Mouse (Mus musculus): ENCODE measurements at regions not wholly inside any gene's neighbourhood (a gene's known extent, or its start where the extent isn't known, plus 50 kb on each side); places are given as distances from the start of the nearest gene placed in this dataset.
A peak's percentile ranks its signal among the peaks of the same experiment; 100 is the strongest.

GRCm38 (mm10) chr5:80766591-80766990 is 253.3 kb upstream of the Adgrl3 start:
- DNase-seq: no peak

DNA sequence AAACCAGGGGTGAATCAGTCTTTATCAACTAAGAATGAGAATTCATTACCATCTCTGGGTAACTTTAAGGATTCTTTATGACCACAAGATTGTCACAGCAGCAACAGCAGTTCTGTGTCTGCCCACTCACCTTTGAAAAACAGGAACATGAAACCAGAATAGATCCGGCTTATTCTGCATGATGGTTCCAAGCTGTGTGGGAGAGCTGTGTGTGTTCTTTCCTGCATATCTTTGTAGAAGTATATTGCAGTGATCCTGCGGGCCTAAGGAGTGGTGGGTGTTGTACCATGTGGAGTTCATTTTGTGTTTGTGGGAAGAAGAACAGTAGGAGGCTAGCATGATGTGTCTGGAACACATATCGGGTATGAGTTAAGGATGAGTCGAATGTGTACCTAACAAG is 236.0 kb upstream of the Adgrl3 start:
- no peak for DNase-seq

DNA sequence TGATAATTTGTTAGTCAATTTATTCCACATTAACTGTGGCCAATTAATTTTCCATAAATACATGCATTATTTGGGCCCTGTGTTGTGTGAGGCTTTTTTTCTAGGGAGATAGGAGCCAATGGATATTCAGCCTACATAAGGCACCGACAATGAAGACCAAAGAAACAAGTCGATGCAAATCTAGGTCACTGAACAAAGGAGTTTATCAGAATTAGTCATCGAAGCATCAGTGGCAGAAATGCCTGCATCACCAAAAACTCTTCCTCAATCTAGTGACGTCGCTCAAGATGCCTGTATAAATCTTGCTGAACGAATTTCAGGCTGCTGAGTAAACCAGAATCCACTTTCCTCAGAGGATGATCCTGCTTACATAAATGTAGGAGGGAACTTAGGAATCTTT is 235.2 kb upstream of the Adgrl3 start:
- no peak for DNase-seq

DNA sequence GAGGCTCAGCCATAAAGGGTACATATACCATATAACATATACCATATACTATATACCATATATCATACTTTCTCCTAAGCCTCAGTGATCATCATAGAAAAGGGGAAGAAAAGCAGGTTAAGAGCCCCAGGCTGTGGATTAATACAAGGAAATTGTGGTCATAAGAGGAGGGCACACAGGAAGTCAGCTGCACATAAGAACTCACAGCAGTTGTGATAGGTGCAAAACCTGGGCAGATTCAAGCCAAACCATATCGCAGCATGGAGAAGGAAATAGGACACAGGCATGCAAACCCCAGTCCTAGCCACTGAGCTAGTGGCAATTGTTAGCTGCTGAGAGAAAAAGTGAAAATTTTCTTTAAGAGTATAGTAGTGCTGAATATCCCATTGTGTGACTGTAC is 228.3 kb upstream of the Adgrl3 start:
- no peak for DNase-seq

DNA sequence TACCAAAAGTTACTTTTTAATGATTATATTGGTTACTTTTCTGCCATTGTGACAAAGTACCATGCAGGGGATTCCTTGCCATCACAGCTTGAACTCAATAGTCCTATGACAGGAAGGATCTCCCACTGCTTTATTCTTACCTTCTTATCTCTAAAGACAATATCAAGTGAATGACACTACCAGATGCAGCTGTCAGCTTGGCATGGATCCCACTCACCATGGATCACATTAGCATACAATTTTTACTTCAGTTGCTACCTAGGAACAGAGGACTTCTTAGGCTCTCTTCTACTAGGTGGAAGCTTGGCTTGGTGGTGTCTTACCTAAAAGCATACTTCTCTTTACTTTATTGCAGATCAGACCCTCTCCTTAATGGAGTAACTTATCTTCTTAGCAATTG is 220.2 kb upstream of the Adgrl3 start:
- DNase-seq: no peak

- DNase-seq: no peak
These were observed 207.0 kb upstream of the Adgrl3 start for GRCm38 (mm10) chr5:80812917-80813316.

- DNase-seq: no peak
These were observed 200.7 kb upstream of the Adgrl3 start for GRCm38 (mm10) chr5:80819208-80819607.

GRCm38 (mm10) chr5:80842531-80842930 is 177.4 kb upstream of the Adgrl3 start:
- no peak for DNase-seq

- DNase-seq: no peak
These were observed 164.9 kb upstream of the Adgrl3 start for GRCm38 (mm10) chr5:80855034-80855433.

- no peak for DNase-seq
These were observed 143.3 kb upstream of the Adgrl3 start for GRCm38 (mm10) chr5:80876600-80876999.

DNA sequence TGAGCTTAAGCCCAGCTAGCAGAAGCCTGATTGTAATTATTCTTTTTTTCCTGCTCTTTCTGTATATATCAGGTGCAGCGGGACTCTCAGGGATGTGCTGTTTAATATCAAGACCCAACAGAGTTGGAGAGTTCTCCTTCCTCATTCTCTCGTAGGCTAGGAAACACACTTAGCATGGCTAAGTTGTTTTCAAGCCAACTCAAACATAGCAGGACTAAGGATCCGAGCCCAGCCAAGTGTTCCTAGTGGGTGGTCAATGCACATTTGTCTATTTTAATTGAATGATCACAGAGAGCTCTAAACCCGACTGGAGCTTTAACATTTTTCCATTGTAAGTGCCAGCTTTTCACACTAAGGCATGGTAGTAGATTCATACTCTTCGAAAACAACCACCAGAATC is 121.7 kb upstream of the Adgrl3 start:
- no peak for DNase-seq

DNA sequence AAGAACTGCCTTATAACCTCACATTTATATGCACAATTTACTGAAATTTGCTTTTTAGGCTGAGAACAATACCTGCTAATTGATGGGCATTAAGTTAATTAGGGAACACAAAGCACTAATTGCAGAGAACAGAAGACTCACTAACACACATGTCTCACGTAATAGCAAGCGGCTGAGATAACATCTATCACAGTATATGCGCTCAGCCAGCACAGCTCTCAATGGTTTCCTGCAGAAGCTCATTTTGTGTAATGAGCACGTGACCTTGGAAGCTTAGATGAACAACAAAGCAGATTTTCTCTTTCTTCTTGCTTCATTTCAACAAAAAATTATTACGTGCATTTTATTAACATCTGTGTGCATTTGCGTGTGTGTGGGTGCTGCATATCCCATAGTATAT is 111.2 kb upstream of the Adgrl3 start:
- no peak for DNase-seq

DNA sequence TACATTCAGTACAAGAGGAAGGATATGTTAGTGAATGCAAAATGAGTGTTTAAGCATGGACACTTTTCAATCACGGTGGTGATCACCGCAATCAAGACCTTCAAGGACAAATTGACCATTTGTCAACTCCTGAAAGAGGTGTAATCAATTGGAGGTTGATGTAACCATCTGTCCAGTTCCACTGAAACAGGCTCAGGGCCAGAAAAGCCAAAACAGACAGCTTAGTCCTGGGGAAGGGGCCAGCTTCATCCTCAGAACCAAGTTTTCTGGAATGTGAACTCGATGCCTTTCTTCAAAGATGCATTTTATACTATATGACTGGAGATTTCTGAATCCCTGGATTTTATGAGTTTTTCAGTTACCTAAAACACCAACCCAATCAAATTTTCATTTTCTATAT is 81.1 kb upstream of the Adgrl3 start:
- no peak for DNase-seq

GRCm38 (mm10) chr5:80951861-80952599 is 67.9 kb upstream of the Adgrl3 start:
- DNase-seq: no peak

DNA sequence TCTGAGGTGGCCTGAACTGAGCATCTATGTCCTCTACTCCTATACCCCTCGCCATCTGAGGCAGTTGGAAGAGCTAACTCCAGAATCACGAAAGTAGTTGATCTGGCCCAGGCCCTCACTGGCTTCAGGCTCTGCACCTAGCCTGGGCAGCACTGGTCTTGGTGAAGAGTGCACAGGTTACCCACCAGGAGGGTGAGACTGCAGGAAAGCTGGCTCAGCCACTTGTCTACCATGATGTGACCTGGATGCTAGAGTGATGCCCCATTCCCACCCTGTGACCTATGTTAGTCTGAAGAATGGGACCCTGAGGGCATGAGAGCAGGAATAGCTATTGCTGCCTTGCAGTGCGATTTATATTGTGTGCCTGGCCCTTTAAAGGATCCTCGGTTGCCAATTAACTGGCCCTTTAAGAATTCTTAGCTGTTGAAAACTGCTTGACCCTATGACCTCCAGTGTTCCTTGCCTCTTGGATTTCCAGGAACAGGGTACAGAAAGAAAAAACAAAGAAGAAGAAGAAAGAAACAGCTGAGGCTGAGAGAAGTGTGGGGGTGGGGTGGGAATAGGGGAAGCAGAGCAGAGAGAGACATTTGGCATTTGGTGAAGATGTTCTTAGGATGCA is 67.2 kb upstream of the Adgrl3 start:
- DNase-seq: peak; percentile 61

Data from embryo, embryonic 11 days (tissue).